Mouse (Mus musculus): ENCODE data around the gene Babam2. TPM values are rescaled to one million over a fixed set of nuclear protein-coding genes. Genes with fewer than 3 reads are reported as not detected.

Gene Babam2
- polyA plus RNA-seq, 1 experiment = 52.8 TPM

DNA sequence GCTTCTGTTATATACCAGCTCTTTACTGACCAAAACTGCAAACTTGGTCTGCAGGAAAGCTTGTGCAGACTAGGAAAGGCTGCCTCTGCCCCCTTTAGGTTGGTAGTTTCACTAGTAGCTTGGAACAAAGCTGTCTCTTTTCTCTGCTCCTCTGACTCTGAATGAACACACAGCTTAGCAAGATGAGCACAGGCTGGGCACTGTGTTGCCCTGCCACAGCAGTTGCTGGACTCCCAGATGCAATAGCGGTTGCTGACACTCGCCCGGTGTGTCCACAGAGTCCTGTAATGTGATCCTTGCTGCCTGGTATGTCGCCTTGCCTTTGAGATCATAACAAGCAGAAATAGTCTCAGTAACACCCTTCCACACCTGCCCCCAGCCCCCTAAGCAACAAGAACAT lies 373.8 kb downstream of the Babam2 start:
- peaks cover under 1% of the 10 kb centered on the region; the same call in 1 of the 2 replicates for H3K4me1 ChIP-seq (ENCODE audit: control insufficient read depth, insufficient read depth, low read length)
- no peak for TF ChIP-seq CTCF (IDR thresholded peaks at IDR 0.05; ENCODE audit: extremely low read depth, insufficient read depth, low read length)
- TF ChIP-seq POLR2A (IDR thresholded peaks at IDR 0.05; ENCODE audit: extremely low read depth, insufficient read depth, low read length) = no peak
- no peak overlapping the region for H3K27ac ChIP-seq (ENCODE audit: insufficient read depth, low read length)
- no peak overlapping the region for H3K4me3 ChIP-seq (ENCODE audit: insufficient read depth, low read length)

DNA sequence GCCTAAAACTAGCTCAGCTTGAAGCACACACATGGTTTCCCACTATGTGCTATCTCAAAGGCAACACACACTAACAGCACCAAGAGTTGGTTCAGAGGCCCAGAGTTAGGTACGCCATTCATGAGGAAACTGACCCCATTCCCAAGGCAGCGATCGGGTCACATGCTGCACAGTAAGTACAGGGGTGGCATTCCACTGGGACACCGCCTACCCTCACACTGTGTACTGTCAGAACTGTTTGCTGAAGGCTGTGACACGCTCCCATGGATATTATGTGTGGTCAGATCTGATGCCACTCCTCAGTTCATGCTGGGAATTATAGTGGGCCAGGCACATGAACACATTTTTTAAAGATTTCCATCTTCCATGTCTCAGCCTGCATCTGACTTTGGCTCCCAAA lies 374.3 kb downstream of the Babam2 start:
- Histone ChIP-seq H3K4me1 (ENCODE audit: control insufficient read depth, insufficient read depth, low read length) (no peaks in the 10 kb centered on the region), H3K4me3 (ENCODE audit: insufficient read depth, low read length) (no peak overlapping the region), H3K27ac (ENCODE audit: insufficient read depth, low read length) (no peak overlapping the region)
- TF ChIP-seq POLR2A (IDR thresholded peaks at IDR 0.05; ENCODE audit: extremely low read depth, insufficient read depth, low read length) = no peak
- no peak for TF ChIP-seq CTCF (IDR thresholded peaks at IDR 0.05; ENCODE audit: extremely low read depth, insufficient read depth, low read length)

- no peak for TF ChIP-seq POLR2A (IDR thresholded peaks at IDR 0.05; ENCODE audit: extremely low read depth, insufficient read depth, low read length)
- TF ChIP-seq CTCF (IDR thresholded peaks at IDR 0.05; ENCODE audit: extremely low read depth, insufficient read depth, low read length) = no peak
- Histone ChIP-seq H3K4me1 (ENCODE audit: control insufficient read depth, insufficient read depth, low read length) (no peaks in the 10 kb centered on the region), H3K4me3 (ENCODE audit: insufficient read depth, low read length) (no peak overlapping the region), H3K27ac (ENCODE audit: insufficient read depth, low read length) (no peak overlapping the region)
Observed at GRCm38 (mm10) chr5:32072877-32073276, 375.4 kb downstream of the Babam2 start.

- TF ChIP-seq CTCF (IDR thresholded peaks at IDR 0.05; ENCODE audit: extremely low read depth, insufficient read depth, low read length) = no peak
- no peak for TF ChIP-seq POLR2A (IDR thresholded peaks at IDR 0.05; ENCODE audit: extremely low read depth, insufficient read depth, low read length)
Observed at GRCm38 (mm10) chr5:32074053-32074452, 376.6 kb downstream of the Babam2 start.

GRCm38 (mm10) chr5:32077139-32077538 lies 379.7 kb downstream of the Babam2 start:
- H3K4me1 ChIP-seq (ENCODE audit: control insufficient read depth, insufficient read depth, low read length) = peaks cover 8% of the 10 kb centered on the region
- H3K27ac ChIP-seq (ENCODE audit: insufficient read depth, low read length) = no peak overlapping the region
- no peak for TF ChIP-seq CTCF (IDR thresholded peaks at IDR 0.05; ENCODE audit: extremely low read depth, insufficient read depth, low read length)
- no peak overlapping the region for H3K4me3 ChIP-seq (ENCODE audit: insufficient read depth, low read length)

More at GRCm38 (mm10) chr5:32074053-32074452, 376.6 kb downstream of the Babam2 start:
- H3K4me3 ChIP-seq (ENCODE audit: insufficient read depth, low read length) = no peak overlapping the region
- no peaks in the 10 kb centered on the region for H3K4me1 ChIP-seq (ENCODE audit: control insufficient read depth, insufficient read depth, low read length)
- H3K27ac ChIP-seq (ENCODE audit: insufficient read depth, low read length) = no peak overlapping the region

DNA sequence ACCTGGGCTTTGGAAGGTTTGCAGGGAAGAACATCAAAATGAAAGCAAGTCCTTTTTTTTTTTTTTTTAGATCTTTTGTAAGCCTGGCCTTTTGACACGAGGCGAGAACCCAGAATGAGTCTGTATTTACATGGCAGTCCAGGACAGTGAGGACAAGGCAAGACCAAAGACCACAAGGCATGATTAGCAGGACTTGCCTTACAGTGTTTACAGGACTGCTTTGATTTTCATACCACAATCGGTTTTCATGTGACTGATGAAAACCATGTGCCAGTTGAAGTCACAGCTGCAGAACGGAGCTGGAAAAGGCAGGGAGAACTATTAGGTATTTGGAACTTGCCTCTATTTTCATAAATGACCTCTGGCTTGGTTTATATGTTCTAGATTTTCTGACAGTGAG lies 381.5 kb downstream of the Babam2 start:
- TF ChIP-seq POLR2A (IDR thresholded peaks at IDR 0.05; ENCODE audit: extremely low read depth, insufficient read depth, low read length) = no peak
- TF ChIP-seq CTCF (IDR thresholded peaks at IDR 0.05; ENCODE audit: extremely low read depth, insufficient read depth, low read length) = no peak
- H3K4me3 ChIP-seq (ENCODE audit: insufficient read depth, low read length) = no peak overlapping the region

DNA sequence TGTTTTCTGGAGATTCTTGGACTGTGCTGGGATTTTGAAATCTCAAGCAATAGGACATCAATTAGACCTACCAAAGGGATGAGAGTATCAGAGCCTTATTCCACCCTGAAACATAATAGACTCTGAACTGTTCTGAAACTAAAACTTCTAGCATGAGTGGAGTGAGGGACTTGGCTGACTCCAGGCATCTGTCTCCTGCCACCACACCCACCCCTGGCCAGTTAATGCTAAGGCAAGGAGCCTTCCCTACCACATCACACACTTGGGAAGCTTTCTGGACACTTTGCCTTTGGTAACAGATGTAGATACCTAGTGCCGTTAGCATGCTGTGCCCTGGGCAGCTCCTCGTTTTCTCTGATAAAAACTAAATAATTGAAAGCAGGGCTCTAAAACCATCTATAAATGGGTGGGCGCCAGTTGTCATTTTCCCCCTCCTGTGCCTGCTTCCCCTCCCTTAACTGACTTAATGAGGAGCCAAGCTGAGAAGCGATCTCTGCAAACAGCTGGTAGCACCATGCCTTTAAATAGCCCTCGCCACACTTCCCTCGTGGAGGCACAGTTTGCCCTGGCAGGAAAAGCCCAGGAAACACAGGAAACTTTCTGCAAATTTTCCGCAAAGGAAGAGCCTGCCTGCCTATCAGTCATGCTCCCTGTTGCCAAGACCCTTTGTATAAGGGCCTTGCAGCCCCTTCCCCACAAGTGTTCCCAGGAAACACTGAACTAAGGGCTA lies 383.2 kb downstream of the Babam2 start:
- no peak overlapping the region for H3K27ac ChIP-seq (ENCODE audit: insufficient read depth, low read length)
- TF ChIP-seq POLR2A (IDR thresholded peaks at IDR 0.05; ENCODE audit: extremely low read depth, insufficient read depth, low read length) = no peak
- no peak for TF ChIP-seq CTCF (IDR thresholded peaks at IDR 0.05; ENCODE audit: extremely low read depth, insufficient read depth, low read length)
- H3K4me1 ChIP-seq (ENCODE audit: control insufficient read depth, insufficient read depth, low read length) = peaks cover 8% of the 10 kb centered on the region
- no peak overlapping the region for H3K4me3 ChIP-seq (ENCODE audit: insufficient read depth, low read length)

More for the DNA sequence above, 381.5 kb downstream of the Babam2 start:
- Histone ChIP-seq H3K27ac (ENCODE audit: insufficient read depth, low read length) (no peak overlapping the region), H3K4me1 (ENCODE audit: control insufficient read depth, insufficient read depth, low read length) (peaks cover 8% of the 10 kb centered on the region)

DNA sequence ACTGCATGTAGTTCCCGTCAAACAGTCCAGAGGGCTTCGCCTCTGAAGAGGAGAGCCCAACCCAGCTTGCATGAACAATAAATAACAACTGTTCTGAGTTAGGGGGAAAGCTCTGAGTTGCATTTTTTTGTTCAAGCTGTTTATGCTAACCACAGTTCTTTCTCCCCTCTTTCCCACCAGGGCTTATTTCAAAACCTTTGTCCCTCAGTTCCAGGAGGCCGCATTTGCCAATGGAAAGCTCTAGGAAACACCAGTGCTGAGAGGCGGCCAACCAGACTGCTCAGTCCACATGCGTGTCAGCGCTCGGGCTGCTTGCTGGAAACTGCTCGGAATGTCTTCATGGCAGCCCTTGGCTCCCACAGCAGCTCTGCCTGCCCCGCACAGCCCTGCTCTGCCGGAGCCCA lies 386.9 kb downstream of the Babam2 start:
- no peak overlapping the region for H3K4me3 ChIP-seq (ENCODE audit: insufficient read depth, low read length)
- H3K4me1 ChIP-seq (ENCODE audit: control insufficient read depth, insufficient read depth, low read length) = peaks cover 8% of the 10 kb centered on the region
- no peak overlapping the region for H3K27ac ChIP-seq (ENCODE audit: insufficient read depth, low read length)
- no peak for TF ChIP-seq POLR2A (IDR thresholded peaks at IDR 0.05; ENCODE audit: extremely low read depth, insufficient read depth, low read length)
- no peak for TF ChIP-seq CTCF (IDR thresholded peaks at IDR 0.05; ENCODE audit: extremely low read depth, insufficient read depth, low read length)

GRCm38 (mm10) chr5:32085566-32085965 lies 388.1 kb downstream of the Babam2 start:
- H3K27ac ChIP-seq (ENCODE audit: insufficient read depth, low read length) = no peak overlapping the region
- TF ChIP-seq POLR2A (IDR thresholded peaks at IDR 0.05; ENCODE audit: extremely low read depth, insufficient read depth, low read length) (no peak), CTCF (IDR thresholded peaks at IDR 0.05; ENCODE audit: extremely low read depth, insufficient read depth, low read length) (no peak)
- H3K4me1 ChIP-seq (ENCODE audit: control insufficient read depth, insufficient read depth, low read length) = peaks cover 7% of the 10 kb centered on the region
- H3K4me3 ChIP-seq (ENCODE audit: insufficient read depth, low read length) = no peak overlapping the region

DNA sequence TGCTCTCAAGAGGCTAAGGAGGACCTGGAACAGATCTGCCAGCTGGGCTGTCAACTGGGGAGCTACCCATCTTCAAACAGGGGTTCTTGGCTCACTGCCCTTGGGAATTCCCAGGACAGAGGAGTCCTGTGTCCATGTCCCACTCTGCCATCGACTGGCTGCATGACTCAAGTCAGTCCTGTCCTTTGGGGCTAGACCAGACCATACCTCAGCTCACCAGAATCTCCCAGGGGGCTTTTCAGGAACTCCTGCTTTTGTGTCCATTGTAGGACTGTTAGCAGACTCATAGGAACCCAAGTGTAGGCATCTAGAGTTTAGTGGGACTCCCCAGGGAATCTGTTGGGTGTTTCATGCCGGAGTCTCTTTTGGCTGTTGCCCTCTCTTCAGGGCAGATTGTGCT lies 388.5 kb downstream of the Babam2 start:
- Histone ChIP-seq H3K27ac (ENCODE audit: insufficient read depth, low read length) (no peak overlapping the region), H3K4me1 (ENCODE audit: control insufficient read depth, insufficient read depth, low read length) (peaks cover 4% of the 10 kb centered on the region), H3K4me3 (ENCODE audit: insufficient read depth, low read length) (no peak overlapping the region)
- TF ChIP-seq CTCF (IDR thresholded peaks at IDR 0.05; ENCODE audit: extremely low read depth, insufficient read depth, low read length) = no peak
- TF ChIP-seq POLR2A (IDR thresholded peaks at IDR 0.05; ENCODE audit: extremely low read depth, insufficient read depth, low read length) = no peak
